Mouse (Mus musculus): ENCODE data around the gene Gm11938.

Gene Gm11938

GRCm38 (mm10) chr11:99590981-99591380, 12.1 kb downstream of the Gm11938 start, which contains the start of gene Krtap1-3:
Gene Krtap1-3, minus strand, starts transcription at chr11:99591339.
- no peak for TF ChIP-seq GATA4 (IDR thresholded peaks at IDR 0.05; ENCODE audit: insufficient replicate concordance, low read length)

- no peak for TF ChIP-seq GATA4 (IDR thresholded peaks at IDR 0.05; ENCODE audit: insufficient replicate concordance, low read length)
Observed at GRCm38 (mm10) chr11:99585096-99585495, 18.0 kb downstream of the Gm11938 start.

GRCm38 (mm10) chr11:99583245-99583704, 19.8 kb downstream of the Gm11938 start, which contains the start of gene Krtap1-4:
Gene Krtap1-4, minus strand, starts transcription at chr11:99583654.
- TF ChIP-seq GATA4 (IDR thresholded peaks at IDR 0.05; ENCODE audit: insufficient replicate concordance, low read length), result no peak

GRCm38 (mm10) chr11:99581564-99581963, 21.5 kb downstream of the Gm11938 start:
- TF ChIP-seq GATA4 (IDR thresholded peaks at IDR 0.05; ENCODE audit: insufficient replicate concordance, low read length), result no peak

- TF ChIP-seq GATA4 (IDR thresholded peaks at IDR 0.05; ENCODE audit: insufficient replicate concordance, low read length), result no peak
Observed at GRCm38 (mm10) chr11:99581051-99581450, 22.1 kb downstream of the Gm11938 start.

- TF ChIP-seq GATA4 (IDR thresholded peaks at IDR 0.05; ENCODE audit: insufficient replicate concordance, low read length), result no peak
Observed at GRCm38 (mm10) chr11:99580636-99581035, 22.5 kb downstream of the Gm11938 start, which contains the start of gene Krtap1-5. Gene Krtap1-5, minus strand, starts transcription at chr11:99581016.

- no peak for TF ChIP-seq GATA4 (IDR thresholded peaks at IDR 0.05; ENCODE audit: insufficient replicate concordance, low read length)
Observed at GRCm38 (mm10) chr11:99574106-99574505, 29.0 kb downstream of the Gm11938 start.

GRCm38 (mm10) chr11:99573164-99573563, 29.9 kb downstream of the Gm11938 start:
- no peak for TF ChIP-seq GATA4 (IDR thresholded peaks at IDR 0.05; ENCODE audit: insufficient replicate concordance, low read length)

GRCm38 (mm10) chr11:99566530-99566929, 36.6 kb downstream of the Gm11938 start, which contains the start of gene Krtap3-1:
Gene Krtap3-1, minus strand, starts transcription at chr11:99566630.
- TF ChIP-seq GATA4 (IDR thresholded peaks at IDR 0.05; ENCODE audit: insufficient replicate concordance, low read length), result no peak

GRCm38 (mm10) chr11:99562580-99562979, 40.5 kb downstream of the Gm11938 start:
- TF ChIP-seq GATA4 (IDR thresholded peaks at IDR 0.05; ENCODE audit: insufficient replicate concordance, low read length), result no peak

GRCm38 (mm10) chr11:99559366-99559765, 43.7 kb downstream of the Gm11938 start, which contains the start of gene Gm11939:
Gene Gm11939, minus strand, starts transcription at chr11:99559466.
- no peak for TF ChIP-seq GATA4 (IDR thresholded peaks at IDR 0.05; ENCODE audit: insufficient replicate concordance, low read length)

GRCm38 (mm10) chr11:99557976-99558745, 44.9 kb downstream of the Gm11938 start:
- TF ChIP-seq GATA4 (IDR thresholded peaks at IDR 0.05; ENCODE audit: insufficient replicate concordance, low read length), result no peak

GRCm38 (mm10) chr11:99556753-99557152, 46.4 kb downstream of the Gm11938 start, which contains the start of gene Krtap3-2:
Gene Krtap3-2, minus strand, starts transcription at chr11:99556853.
- TF ChIP-seq GATA4 (IDR thresholded peaks at IDR 0.05; ENCODE audit: insufficient replicate concordance, low read length), result no peak

GRCm38 (mm10) chr11:99556195-99556594, 46.9 kb downstream of the Gm11938 start:
- no peak for TF ChIP-seq GATA4 (IDR thresholded peaks at IDR 0.05; ENCODE audit: insufficient replicate concordance, low read length)

Data from liver, adult (tissue).